Mouse (Mus musculus) skeletal muscle tissue, adult 2 months (tissue): ENCODE data around the gene Sae1.

Source experiments
- DNase-seq: peaks from one replicate; pipeline ENCODE4 v3.0.0-alpha.2; 2012; ENCODE audit warnings: low read depth, low spot score

Sae1 gene

GRCm38 (mm10) chr7:16387160-16388041, at the start of gene Sae1:
Gene Sae1 (minus strand): TSS chr7:16387806.
- DNase-seq, result peak; percentile 98

- no peak for DNase-seq
Observed at GRCm38 (mm10) chr7:16435088-16435487, 47.5 kb upstream of the Sae1 start.

- DNase-seq, result no peak
Observed at GRCm38 (mm10) chr7:16433352-16433971, 45.9 kb upstream of the Sae1 start.

- peak; percentile 60 for DNase-seq
Observed at GRCm38 (mm10) chr7:16426129-16426729, 38.6 kb upstream of the Sae1 start.

GRCm38 (mm10) chr7:16425721-16426120, 38.1 kb upstream of the Sae1 start:
- DNase-seq, result no peak

GRCm38 (mm10) chr7:16423731-16424130, 36.1 kb upstream of the Sae1 start:
- DNase-seq, result no peak

GRCm38 (mm10) chr7:16422222-16422856, 34.7 kb upstream of the Sae1 start:
- no peak for DNase-seq

- no peak for DNase-seq
Observed at GRCm38 (mm10) chr7:16420493-16421118, 33.0 kb upstream of the Sae1 start.

- no peak for DNase-seq
Observed at GRCm38 (mm10) chr7:16418713-16419112, 31.1 kb upstream of the Sae1 start.

GRCm38 (mm10) chr7:16417141-16417771, 29.6 kb upstream of the Sae1 start:
- DNase-seq, result no peak

GRCm38 (mm10) chr7:16415426-16415825, 27.8 kb upstream of the Sae1 start:
- DNase-seq, result no peak

GRCm38 (mm10) chr7:16412930-16413329, 25.3 kb upstream of the Sae1 start:
- DNase-seq, result no peak

GRCm38 (mm10) chr7:16412220-16412896, 24.8 kb upstream of the Sae1 start:
- no peak for DNase-seq

- no peak for DNase-seq
Observed at GRCm38 (mm10) chr7:16411100-16411499, 23.5 kb upstream of the Sae1 start.

- DNase-seq, result no peak
Observed at GRCm38 (mm10) chr7:16406978-16407377, 19.4 kb upstream of the Sae1 start.

GRCm38 (mm10) chr7:16405516-16406351, 18.1 kb upstream of the Sae1 start:
- DNase-seq, result peak; percentile 86

GRCm38 (mm10) chr7:16405073-16405455, 17.5 kb upstream of the Sae1 start:
- peak; percentile 92 for DNase-seq

- no peak for DNase-seq
Observed at GRCm38 (mm10) chr7:16404315-16405072, 16.9 kb upstream of the Sae1 start.
